Mouse (Mus musculus) kidney, adult 8-10 months (tissue): Measurements from ENCODE around the gene Ank.

Experiments used
- DNase-seq, 2 experiments: peaks; one replicate each; pipeline ENCODE4 v3.0.0; 2022

The Ank gene

GRCm38 (mm10) chr15:27578918-27579317, 112.4 kb downstream of the Ank start:
- DNase-seq = no peak

GRCm38 (mm10) chr15:27579853-27580252, 113.4 kb downstream of the Ank start:
- DNase-seq = no peak

- no peak for DNase-seq
Measured at GRCm38 (mm10) chr15:27580771-27581170, 114.3 kb downstream of the Ank start.

- no peak for DNase-seq
Measured at GRCm38 (mm10) chr15:27581640-27582039, 115.2 kb downstream of the Ank start.

- DNase-seq = peak in 1 of 2 experiments; percentile 35
Measured at GRCm38 (mm10) chr15:27582428-27582827, 116.0 kb downstream of the Ank start.

- DNase-seq = peak; percentile 16 to 30
Measured at GRCm38 (mm10) chr15:27583042-27583441, 116.6 kb downstream of the Ank start.

- DNase-seq = no peak
Measured at GRCm38 (mm10) chr15:27583620-27584019, 117.1 kb downstream of the Ank start.

- no peak for DNase-seq
Measured at GRCm38 (mm10) chr15:27585466-27586092, 119.1 kb downstream of the Ank start.

- DNase-seq = no peak
Measured at GRCm38 (mm10) chr15:27586093-27586480, 119.6 kb downstream of the Ank start.

- DNase-seq = no peak
Measured at GRCm38 (mm10) chr15:27588087-27588826, 121.8 kb downstream of the Ank start.

GRCm38 (mm10) chr15:27590812-27591211, 124.3 kb downstream of the Ank start:
- DNase-seq = no peak

- DNase-seq = no peak
Measured at GRCm38 (mm10) chr15:27592620-27593320, 126.3 kb downstream of the Ank start.

- DNase-seq = peak in 1 of 2 experiments; percentile 31
Measured at GRCm38 (mm10) chr15:27593717-27594116, 127.2 kb downstream of the Ank start.

GRCm38 (mm10) chr15:27594973-27595372, 128.5 kb downstream of the Ank start:
- no peak for DNase-seq

- no peak for DNase-seq
Measured at GRCm38 (mm10) chr15:27595560-27595959, 129.1 kb downstream of the Ank start.

- no peak for DNase-seq
Measured at GRCm38 (mm10) chr15:27596463-27597140, 130.1 kb downstream of the Ank start.

- no peak for DNase-seq
Measured at GRCm38 (mm10) chr15:27597516-27597915, 131.0 kb downstream of the Ank start.

- DNase-seq = no peak
Measured at GRCm38 (mm10) chr15:27598786-27599385, 132.4 kb downstream of the Ank start.

GRCm38 (mm10) chr15:27600524-27600923, 134.0 kb downstream of the Ank start:
- DNase-seq = no peak

- DNase-seq = no peak
Measured at GRCm38 (mm10) chr15:27604558-27604957, 138.1 kb downstream of the Ank start.

- no peak for DNase-seq
Measured at GRCm38 (mm10) chr15:27605252-27605651, 138.8 kb downstream of the Ank start.

- no peak for DNase-seq
Measured at GRCm38 (mm10) chr15:27609554-27609953, 143.1 kb downstream of the Ank start.
